Mouse (Mus musculus): ENCODE results near the gene Ankrd52. TPM values are rescaled to one million over a fixed set of nuclear protein-coding genes. Genes with fewer than 3 reads are reported as not detected.

Ankrd52 gene
- polyA plus RNA-seq, 1 experiment from 2014 or later = 12.7 TPM

DNA sequence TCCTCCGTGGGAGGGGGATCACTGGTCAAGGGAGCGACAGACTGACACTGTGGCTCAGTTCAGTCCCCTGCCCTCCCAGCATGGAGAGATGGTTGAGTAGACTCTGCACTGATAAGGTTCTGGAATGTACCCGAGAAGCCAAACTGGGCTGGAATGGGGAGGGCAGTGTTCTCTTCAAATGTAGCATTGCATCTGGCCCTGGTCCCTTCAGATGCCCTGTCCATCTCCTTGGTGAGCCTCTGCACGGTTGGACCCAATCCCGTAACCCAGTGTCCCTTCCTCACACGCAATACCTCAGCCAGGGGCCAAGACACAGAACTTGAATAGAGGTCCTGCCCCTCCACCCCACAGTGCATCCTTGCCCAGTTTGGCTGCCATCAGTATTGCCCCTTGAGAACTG lies 14.9 kb downstream of the Ankrd52 start:
- Histone ChIP-seq H3K27ac (no peak overlapping the region), H3K4me3 (no peak overlapping the region), H3K9me3 (no peaks in the 10 kb centered on the region), H3K4me1 (peaks cover 39% of the 10 kb centered on the region), H3K27me3 (ENCODE audit: insufficient read depth, poor library complexity, severe bottlenecking) (no peaks in the 10 kb centered on the region), H3K36me3 (peaks cover 99% of the 10 kb centered on the region)
- WGBS = 69% methylated on average over 6 of the region's 6 CpGs
- DNase-seq (ENCODE audit: low spot score) = no peak

DNA sequence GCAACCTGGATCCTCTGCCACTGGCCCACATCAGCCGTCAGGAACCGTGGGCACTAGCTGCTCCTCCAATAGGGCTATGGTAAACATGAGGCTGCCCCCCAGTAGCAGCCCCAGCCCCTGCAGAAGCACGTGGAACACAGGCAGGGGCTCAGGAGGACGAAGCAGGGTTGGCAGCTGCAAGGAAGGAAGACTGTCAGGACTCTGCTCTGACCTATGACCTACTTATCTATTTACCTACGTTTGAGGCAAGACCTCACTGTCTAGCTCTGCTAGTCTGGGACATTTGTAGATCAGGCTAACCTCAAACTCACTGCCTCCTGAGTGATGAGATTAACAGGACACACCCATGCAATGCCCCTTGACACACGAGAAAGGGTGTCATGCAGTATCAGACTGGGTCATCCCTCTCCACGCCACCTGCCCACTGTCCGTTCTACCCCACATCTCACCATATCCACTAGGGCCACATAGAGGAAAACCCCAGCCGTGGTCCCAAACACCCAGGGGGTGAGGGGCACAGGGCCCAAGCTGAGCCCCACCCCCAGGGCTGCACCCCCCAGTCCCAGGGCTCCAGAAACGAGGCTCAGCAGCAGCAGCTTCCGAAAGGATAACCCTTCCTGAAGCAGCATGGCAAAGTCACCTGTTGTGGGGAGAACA lies 19.2 kb downstream of the Ankrd52 start:
- H3K27ac ChIP-seq = no peak overlapping the region
- no peak overlapping the region for H3K4me3 ChIP-seq
- peaks cover 49% of the 10 kb centered on the region for H3K4me1 ChIP-seq
- H3K9me3 ChIP-seq = no peaks in the 10 kb centered on the region
- peaks cover 57% of the 10 kb centered on the region for H3K36me3 ChIP-seq
- no peaks in the 10 kb centered on the region for H3K27me3 ChIP-seq (ENCODE audit: insufficient read depth, poor library complexity, severe bottlenecking)
- 50% methylated on average over 11 of the region's 11 CpGs for WGBS
- no peak for DNase-seq (ENCODE audit: low spot score)

DNA sequence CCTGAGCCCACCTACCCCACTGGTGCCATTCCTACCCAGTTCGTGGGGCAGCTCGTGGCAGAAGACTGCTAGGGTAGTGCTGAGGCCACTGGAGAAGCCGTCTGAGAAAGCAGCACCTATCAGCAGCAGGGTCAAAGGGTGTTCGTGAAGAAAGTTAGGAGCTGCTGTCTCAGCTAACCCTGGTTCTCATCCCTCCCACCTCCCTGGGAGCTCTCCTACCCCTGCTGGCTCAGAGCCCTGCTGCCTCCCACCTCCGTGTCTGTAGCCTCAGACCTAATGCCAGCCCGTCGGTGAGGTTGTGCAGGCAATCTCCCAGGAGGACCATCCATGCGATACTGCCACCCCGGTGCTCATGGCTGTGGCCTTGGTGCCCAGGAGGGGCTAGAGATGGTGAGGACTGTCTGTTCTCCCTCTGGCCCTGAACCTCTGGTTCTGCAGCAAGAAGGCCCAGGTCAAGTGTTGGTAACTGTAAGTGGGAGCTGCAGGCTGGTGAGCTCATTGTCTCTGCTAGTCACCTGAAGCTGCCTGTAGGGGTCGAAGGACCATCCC lies 19.9 kb downstream of the Ankrd52 start:
- 60% methylated on average over 10 of the region's 10 CpGs for WGBS
- DNase-seq (ENCODE audit: low spot score) = no peak
- Histone ChIP-seq H3K27me3 (ENCODE audit: insufficient read depth, poor library complexity, severe bottlenecking) (no peaks in the 10 kb centered on the region), H3K9me3 (no peaks in the 10 kb centered on the region), H3K4me3 (no peak overlapping the region), H3K4me1 (peaks cover 43% of the 10 kb centered on the region), H3K36me3 (peaks cover 56% of the 10 kb centered on the region), H3K27ac (no peak overlapping the region)

DNA sequence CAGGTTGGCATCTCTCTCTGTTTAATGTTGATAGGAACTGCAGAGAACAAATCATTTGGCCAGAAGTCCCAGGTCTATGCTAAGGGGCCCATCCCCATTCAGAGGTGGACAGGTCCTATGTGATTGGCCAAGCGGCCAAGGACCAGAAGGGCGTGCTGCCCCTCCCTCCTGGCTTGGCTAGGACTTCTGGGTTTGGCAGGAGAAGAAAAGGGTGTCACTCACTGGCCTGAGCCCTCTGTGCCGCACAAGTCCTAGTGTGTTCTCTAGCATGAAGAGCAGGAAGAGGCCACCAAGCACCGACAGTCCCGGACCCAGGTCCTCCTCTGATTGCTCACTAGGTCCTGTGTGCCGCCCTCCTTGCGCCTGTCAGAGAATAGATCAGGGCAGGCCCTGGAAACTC lies 20.6 kb downstream of the Ankrd52 start:
- Histone ChIP-seq H3K4me1 (peaks cover 40% of the 10 kb centered on the region), H3K4me3 (no peak overlapping the region), H3K9me3 (no peaks in the 10 kb centered on the region), H3K27me3 (ENCODE audit: insufficient read depth, poor library complexity, severe bottlenecking) (no peaks in the 10 kb centered on the region), H3K36me3 (peaks cover 50% of the 10 kb centered on the region), H3K27ac (0 out of 2 replicates have a peak overlapping the region, but pooled peaks have one; percentile 36)
- DNase-seq (ENCODE audit: low spot score) = no peak
- WGBS = 66% methylated on average over 7 of the region's 7 CpGs

DNA sequence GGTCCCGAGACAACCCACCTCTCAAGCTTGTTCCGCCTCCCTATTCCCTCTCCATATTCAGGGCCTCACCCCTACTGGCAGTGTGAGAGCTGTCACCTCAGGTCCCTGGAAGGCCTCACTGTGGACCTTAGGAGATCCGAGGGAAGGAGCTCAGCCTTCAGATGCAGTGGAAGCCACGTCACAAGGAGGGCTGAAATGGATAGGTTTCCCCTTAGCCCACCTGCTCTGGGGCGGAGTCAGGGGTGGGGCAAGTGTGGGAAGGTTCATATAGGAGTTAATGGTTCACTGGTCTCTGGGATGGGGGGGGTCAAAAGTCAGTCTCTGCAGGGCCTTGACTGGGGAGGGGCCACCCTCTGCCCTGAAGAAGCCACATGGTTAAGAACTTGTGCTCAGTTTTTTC lies 23.4 kb downstream of the Ankrd52 start:
- peaks cover 31% of the 10 kb centered on the region for H3K4me1 ChIP-seq
- no peaks in the 10 kb centered on the region for H3K9me3 ChIP-seq
- no peaks in the 10 kb centered on the region for H3K27me3 ChIP-seq (ENCODE audit: insufficient read depth, poor library complexity, severe bottlenecking)
- H3K27ac ChIP-seq = no peak overlapping the region; the same call in 1 of the 2 replicates
- no peak for DNase-seq (ENCODE audit: low spot score)
- 27% methylated on average over 5 of the region's 5 CpGs for WGBS
- no peak overlapping the region for H3K4me3 ChIP-seq
- H3K36me3 ChIP-seq = peaks cover 24% of the 10 kb centered on the region

DNA sequence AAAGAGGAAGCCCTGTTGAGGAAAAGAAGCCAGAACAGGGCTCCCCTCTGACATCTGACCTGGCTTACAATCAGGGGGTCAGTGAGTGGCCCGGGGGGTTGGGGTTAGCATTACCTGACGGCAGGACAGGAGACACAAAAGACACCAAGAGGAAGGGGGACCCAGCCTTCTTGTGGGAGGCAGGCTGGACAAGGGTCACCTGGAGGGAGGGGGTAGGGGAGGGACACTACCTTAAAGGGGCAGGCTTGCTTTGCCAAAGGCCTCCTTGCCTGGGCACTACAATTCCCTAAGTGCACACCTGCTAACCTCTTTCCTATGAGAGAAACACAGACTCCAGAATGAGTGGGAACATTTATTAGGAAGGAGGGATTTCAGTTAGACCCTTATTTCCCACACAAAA lies 24.1 kb downstream of the Ankrd52 start, which contains the start of gene Slc39a5:
Gene Slc39a5 (minus strand): TSS at position 174 of the 400 bp plus-strand sequence.
- Histone ChIP-seq H3K4me3 (no peak within 1 kb of the TSS), H3K27ac (no peak within 1 kb of the TSS; the same call in 1 of the 2 replicates), H3K27me3 (ENCODE audit: insufficient read depth, poor library complexity, severe bottlenecking) (no peaks in the 10 kb centered on the region), H3K9me3 (no peaks in the 10 kb centered on the region), H3K4me1 (peaks cover 24% of the 10 kb centered on the region), H3K36me3 (peaks cover 23% of the 10 kb centered on the region)
- no peak for DNase-seq (ENCODE audit: low spot score)
- WGBS = 31% methylated on average over 2 of the region's 2 CpGs

DNA sequence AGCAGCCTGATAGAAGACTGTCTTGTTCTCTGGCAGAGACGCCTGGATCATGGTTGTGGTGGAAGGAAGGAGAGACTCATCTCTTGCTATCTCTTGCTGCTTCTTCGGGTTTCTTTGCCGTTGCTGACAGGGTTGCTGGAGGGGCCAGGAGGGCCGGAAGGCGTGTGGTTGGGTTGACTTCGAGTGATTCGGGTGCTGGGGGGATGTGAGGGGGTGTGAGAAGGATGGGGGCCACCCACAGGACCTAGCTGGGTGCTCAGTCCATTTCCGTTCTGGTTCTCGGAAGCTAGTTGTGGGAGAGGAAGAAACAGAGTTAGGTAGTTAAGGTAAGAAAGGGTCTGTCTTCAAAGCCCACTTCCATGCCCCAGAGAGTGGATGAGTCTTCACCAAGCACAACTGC lies 24.7 kb downstream of the Ankrd52 start:
- Histone ChIP-seq H3K36me3 (peaks cover 23% of the 10 kb centered on the region), H3K27me3 (ENCODE audit: insufficient read depth, poor library complexity, severe bottlenecking) (no peaks in the 10 kb centered on the region), H3K4me1 (peaks cover 19% of the 10 kb centered on the region), H3K27ac (no peak overlapping the region), H3K4me3 (no peak overlapping the region), H3K9me3 (no peaks in the 10 kb centered on the region)
- WGBS = 72% methylated on average over 9 of the region's 9 CpGs
- no peak for DNase-seq (ENCODE audit: low spot score)

DNA sequence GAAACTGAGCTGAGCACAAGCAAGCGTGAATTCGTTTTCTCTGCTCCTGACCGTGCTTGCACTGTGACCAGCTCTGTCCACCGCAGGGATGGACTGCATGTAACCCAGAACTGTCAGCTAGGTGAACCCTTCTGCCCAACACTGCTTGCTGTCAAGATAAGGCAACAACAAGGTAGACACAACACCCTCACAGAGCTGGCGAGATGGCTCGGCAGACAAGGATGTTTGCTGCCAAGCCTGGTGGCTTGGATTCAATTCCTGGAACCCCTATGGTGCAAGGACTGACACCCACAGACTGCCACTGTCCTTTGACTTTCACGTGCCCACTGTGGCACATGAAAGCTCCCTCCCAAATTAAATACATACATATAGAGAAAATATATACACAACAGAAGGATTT lies 27.0 kb downstream of the Ankrd52 start:
- Histone ChIP-seq H3K4me3 (no peak overlapping the region), H3K27me3 (ENCODE audit: insufficient read depth, poor library complexity, severe bottlenecking) (no peaks in the 10 kb centered on the region), H3K36me3 (peaks cover 29% of the 10 kb centered on the region), H3K27ac (no peak overlapping the region), H3K4me1 (peaks cover 19% of the 10 kb centered on the region), H3K9me3 (no peaks in the 10 kb centered on the region)
- WGBS = 85% methylated on average over 7 of the region's 7 CpGs
- no peak for DNase-seq (ENCODE audit: low spot score)

DNA sequence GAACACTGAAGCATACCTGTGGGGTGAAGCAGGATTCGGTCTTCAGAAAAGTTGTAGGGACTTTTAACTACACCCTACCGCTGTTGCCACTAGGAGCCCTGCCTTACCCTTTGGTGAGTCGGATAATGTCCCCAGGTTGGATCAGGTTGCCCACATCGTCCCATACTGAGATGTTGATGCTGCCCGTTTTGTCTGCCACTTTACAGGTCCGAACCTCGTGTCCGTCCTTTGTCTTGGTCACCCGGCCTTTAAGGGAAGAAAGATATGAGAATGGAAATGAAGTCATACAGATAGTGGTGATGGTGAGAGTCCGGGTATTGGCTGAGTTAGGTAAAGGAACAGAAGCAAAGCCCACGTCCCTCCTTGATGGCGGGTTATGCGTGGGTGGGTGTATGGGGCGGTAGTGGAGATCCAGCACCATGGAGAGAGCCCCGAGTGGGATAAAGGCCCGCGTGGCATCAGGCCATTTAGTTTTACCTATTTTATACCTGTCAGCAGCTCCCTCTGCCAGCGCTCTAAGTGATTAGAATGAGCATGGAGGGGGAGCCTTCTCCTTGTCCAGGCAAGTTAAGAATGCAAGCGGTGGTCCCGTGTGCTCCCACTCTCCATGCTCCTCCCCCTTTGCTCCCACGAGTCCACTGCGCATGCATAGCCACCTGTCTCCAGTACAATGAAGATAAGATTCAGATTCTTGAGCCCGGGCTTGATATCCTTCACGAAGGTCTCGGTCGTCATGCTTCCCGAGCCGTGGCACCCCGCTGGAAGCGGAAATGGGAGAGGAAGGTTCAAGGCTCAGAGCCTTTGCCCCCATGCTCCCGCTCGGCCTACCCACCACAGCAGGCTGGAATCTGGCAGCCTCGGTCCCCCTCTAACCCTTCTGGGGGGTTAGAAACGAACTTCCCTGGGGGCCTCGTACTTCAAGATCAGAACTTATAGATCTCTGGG lies 31.9 kb downstream of the Ankrd52 start:
- Histone ChIP-seq H3K4me3 (peak overlapping the region; percentile 98), H3K27ac (peak overlapping the region; percentile 92)
- 18% methylated on average over 35 of the region's 35 CpGs for WGBS

DNA sequence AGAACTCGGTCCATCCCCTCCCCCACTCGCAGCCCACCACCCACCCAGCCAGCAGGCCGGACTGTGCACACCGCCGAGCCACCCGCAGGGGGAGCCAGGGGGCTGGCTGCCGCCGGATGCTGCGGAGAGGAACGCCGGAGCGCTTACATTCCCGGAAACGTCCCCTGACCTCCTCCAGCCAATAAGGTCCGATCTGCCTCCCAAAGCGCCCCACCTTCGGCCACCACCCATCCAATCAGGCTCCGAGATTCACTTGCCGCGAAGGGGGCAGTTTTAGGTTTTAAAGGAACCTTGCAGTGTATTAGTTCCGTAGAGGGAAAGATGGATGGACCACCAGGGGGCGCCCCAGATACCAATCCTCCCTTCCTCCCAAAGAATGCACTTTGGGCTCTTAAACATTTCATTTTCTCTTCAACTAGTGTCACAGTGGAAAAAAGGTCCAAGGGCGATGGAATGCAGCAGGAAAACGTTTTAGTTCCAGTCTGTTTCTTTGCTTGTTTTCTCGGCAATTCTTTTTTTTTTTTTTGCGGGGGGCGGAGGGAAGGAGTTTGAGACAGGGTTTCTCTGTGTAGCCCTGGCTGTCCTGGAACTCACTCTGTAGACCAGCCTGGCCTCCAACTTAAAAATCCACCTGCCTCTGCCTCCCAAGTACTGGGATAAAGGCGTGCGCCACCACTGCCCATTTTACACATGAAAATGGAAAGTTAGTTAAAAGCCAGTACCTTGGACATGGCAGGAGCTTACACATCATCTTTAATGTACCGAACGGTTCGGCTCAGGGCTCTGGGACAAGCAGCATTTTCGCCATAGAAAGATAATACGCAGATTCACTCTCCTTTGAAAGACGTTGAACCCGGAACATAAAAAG lies 33.0 kb downstream of the Ankrd52 start:
- Histone ChIP-seq H3K4me3 (peak overlapping the region; percentile 98), H3K4me1 (peaks cover 43% of the 10 kb centered on the region), H3K27ac (peak overlapping the region; percentile 92), H3K36me3 (peaks cover 30% of the 10 kb centered on the region), H3K9me3 (no peaks in the 10 kb centered on the region), H3K27me3 (ENCODE audit: insufficient read depth, poor library complexity, severe bottlenecking) (no peaks in the 10 kb centered on the region)
- 6% methylated on average over 36 of the region's 36 CpGs for WGBS
- peak; percentile 99 for DNase-seq (ENCODE audit: low spot score)

More for the DNA sequence above, 31.9 kb downstream of the Ankrd52 start:
- DNase-seq (ENCODE audit: low spot score) = no peak
- Histone ChIP-seq H3K4me1 (peaks cover 39% of the 10 kb centered on the region), H3K27me3 (ENCODE audit: insufficient read depth, poor library complexity, severe bottlenecking) (no peaks in the 10 kb centered on the region), H3K36me3 (peaks cover 26% of the 10 kb centered on the region), H3K9me3 (no peaks in the 10 kb centered on the region)

DNA sequence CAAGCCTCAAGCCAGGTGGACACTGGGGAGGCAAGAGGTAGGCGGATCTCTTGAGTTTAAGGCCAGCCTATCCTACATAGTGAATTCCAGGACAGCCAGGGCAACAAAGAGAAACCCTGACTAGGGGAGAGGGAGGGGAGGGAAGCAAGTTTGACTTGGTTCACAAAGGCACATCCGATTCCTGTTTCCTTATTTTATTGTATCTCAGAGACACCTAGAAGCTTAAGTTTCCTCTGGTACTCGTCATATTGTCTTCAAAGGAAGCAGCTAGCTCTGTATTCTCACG lies 33.6 kb downstream of the Ankrd52 start:
- Histone ChIP-seq H3K9me3 (no peaks in the 10 kb centered on the region), H3K4me3 (peak overlapping the region; percentile 98), H3K4me1 (peaks cover 46% of the 10 kb centered on the region), H3K27ac (peak overlapping the region; percentile 92), H3K36me3 (peaks cover 34% of the 10 kb centered on the region), H3K27me3 (ENCODE audit: insufficient read depth, poor library complexity, severe bottlenecking) (no peaks in the 10 kb centered on the region)
- 28% methylated on average over 4 of the region's 4 CpGs for WGBS
- DNase-seq (ENCODE audit: low spot score) = no peak

DNA sequence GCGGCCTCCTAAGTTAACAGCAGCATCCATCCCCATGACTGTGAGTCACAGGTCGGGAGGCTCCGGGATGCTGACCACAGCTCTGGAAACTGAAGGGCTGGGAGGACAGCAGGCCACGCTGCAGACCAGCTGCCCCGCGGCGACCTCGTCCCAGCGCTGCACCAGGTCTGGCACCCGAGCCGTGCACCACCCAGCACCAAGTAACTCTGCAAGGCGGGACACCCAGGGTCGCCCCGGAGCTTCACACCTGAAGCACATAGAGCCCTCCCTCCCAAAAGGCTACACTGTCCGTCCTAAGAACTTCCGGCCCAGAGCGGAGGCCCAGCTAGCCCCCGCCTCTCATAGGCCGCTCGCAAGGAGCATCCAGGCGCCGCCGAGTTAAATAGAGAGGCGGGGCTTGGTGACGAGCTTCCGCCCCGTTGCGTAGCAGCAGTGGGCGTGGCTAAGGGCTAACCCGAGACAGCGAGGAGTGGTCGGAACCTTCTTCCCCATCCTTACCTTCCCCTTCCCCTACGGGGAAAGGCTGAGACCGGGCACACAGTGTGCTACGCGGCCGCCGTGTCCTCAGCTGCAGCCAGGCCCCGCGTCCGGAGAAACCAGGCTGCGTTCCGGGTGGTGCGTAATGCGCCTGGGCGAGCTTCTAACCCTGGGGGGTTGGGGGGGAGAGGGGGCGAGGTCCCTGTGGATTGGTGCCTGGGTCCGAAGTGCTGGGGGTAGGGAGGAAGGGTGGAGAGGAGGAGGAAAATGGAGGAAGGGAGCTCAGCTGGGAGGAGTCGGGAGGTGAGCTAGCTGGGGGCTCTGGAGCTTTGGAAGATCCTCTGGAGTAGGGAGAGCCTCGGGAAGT lies 34.5 kb downstream of the Ankrd52 start, which contains the start of the genes Nabp2 and Rnf41:
Gene Nabp2 (minus strand): TSS at position 282 of the 844 bp plus-strand sequence.
Gene Rnf41 (plus strand): TSS at position 447 of the 844 bp plus-strand sequence.
- H3K9me3 ChIP-seq = no peaks in the 10 kb centered on the region
- H3K4me1 ChIP-seq = peaks cover 46% of the 10 kb centered on the region
- H3K27me3 ChIP-seq (ENCODE audit: insufficient read depth, poor library complexity, severe bottlenecking) = no peaks in the 10 kb centered on the region
- H3K27ac ChIP-seq = peak within 1 kb of the TSS; percentile 92
- under 1% methylated on average over 50 of the region's 50 CpGs for WGBS
- H3K36me3 ChIP-seq = peaks cover 35% of the 10 kb centered on the region
- peak; percentile 99 for DNase-seq (ENCODE audit: low spot score)
- peak within 1 kb of the TSS; percentile 98 for H3K4me3 ChIP-seq

All from heart, embryonic 10.5 days (tissue).